Mouse (Mus musculus) layer of hippocampus, adult 2 months (tissue): Measurements from ENCODE around the gene Mpig6b. TPM values are rescaled to one million over a fixed set of nuclear protein-coding genes. Genes with fewer than 3 reads are reported as not detected.
A peak's percentile ranks its signal among the peaks of the same experiment; 100 is the strongest.

Source experiments
- DNase-seq, 2 experiments: peaks; one replicate each; pipeline ENCODE4 v3.0.0; 2022; ENCODE audit warnings: low spot score in 2 of 2
- H3K27ac ChIP-seq: fragments of 200-600 bp; 2 replicates; pipeline ENCODE4 v1.8.1; 2022
- H3K4me3 ChIP-seq: fragments of 200-600 bp; 2 replicates; pipeline ENCODE4 v1.8.1; 2022; ENCODE audit warnings: mild to moderate bottlenecking
- CTCF ChIP-seq: fragments of 200-600 bp; conservative IDR thresholded peaks from 2 replicates; pipeline ENCODE4 v1.8.1; 2022; ENCODE audit warnings: antibody characterized with exemption, mild to moderate bottlenecking, moderate library complexity
- total RNA-seq, 2 experiments: library from RNA; stranded (reverse); gene quantifications; 2 replicates each; pipeline ENCODE4 v1.2.3; 2021

Mpig6b gene
- total RNA-seq, 2 experiments from 2014 or later = not detected

GRCm38 (mm10) chr17:35096597-35096996 is 30.6 kb upstream of the Mpig6b start:
- H3K4me3 ChIP-seq = no peak overlapping the region
- no peak for DNase-seq
- H3K27ac ChIP-seq = peak overlapping the region; percentile 43; the same call in 1 of the 2 replicates
- no peak for TF ChIP-seq CTCF

- TF ChIP-seq CTCF = no peak
- Histone ChIP-seq H3K4me3 (no peak overlapping the region), H3K27ac (no peak overlapping the region; the same call in 1 of the 2 replicates)
Measured at GRCm38 (mm10) chr17:35094475-35095365, 28.7 kb upstream of the Mpig6b start.

GRCm38 (mm10) chr17:35092403-35093198 is 26.6 kb upstream of the Mpig6b start:
- TF ChIP-seq CTCF = no peak
- H3K27ac ChIP-seq = peak overlapping the region; percentile 25; the same call in 1 of the 2 replicates
- DNase-seq = no peak
- H3K4me3 ChIP-seq = no peak overlapping the region; the same call in 1 of the 2 replicates

More at GRCm38 (mm10) chr17:35094475-35095365, 28.7 kb upstream of the Mpig6b start:
- no peak for DNase-seq

- no peak for TF ChIP-seq CTCF
- no peak for DNase-seq
- H3K27ac ChIP-seq = peak overlapping the region; percentile 100
- peak overlapping the region; percentile 82 for H3K4me3 ChIP-seq
Measured at GRCm38 (mm10) chr17:35090166-35090932, 24.4 kb upstream of the Mpig6b start.

GRCm38 (mm10) chr17:35088825-35089644 is 23.1 kb upstream of the Mpig6b start, which contains the start of gene Abhd16a:
TSS of gene Abhd16a (plus strand) at chr17:35089263.
- peak within 1 kb of the TSS; percentile 82 for H3K4me3 ChIP-seq
- H3K27ac ChIP-seq = peak within 1 kb of the TSS; percentile 100
- peak; percentile 61 for TF ChIP-seq CTCF
- DNase-seq = peak; percentile 93

GRCm38 (mm10) chr17:35088151-35088550 is 22.2 kb upstream of the Mpig6b start:
- peak; percentile 71 for TF ChIP-seq CTCF
- no peak for DNase-seq
- H3K27ac ChIP-seq = no peak overlapping the region

GRCm38 (mm10) chr17:35085208-35085865 is 19.4 kb upstream of the Mpig6b start, which contains the start of gene Ly6g6f:
TSS of gene Ly6g6f (minus strand) at chr17:35085610.
- no peak for DNase-seq
- no peak within 1 kb of the TSS for H3K27ac ChIP-seq
- no peak for TF ChIP-seq CTCF

More at GRCm38 (mm10) chr17:35088151-35088550, 22.2 kb upstream of the Mpig6b start:
- H3K4me3 ChIP-seq = no peak overlapping the region

GRCm38 (mm10) chr17:35083929-35084497 is 18.0 kb upstream of the Mpig6b start:
- no peak overlapping the region for H3K27ac ChIP-seq
- DNase-seq = no peak
- no peak overlapping the region for H3K4me3 ChIP-seq
- TF ChIP-seq CTCF = no peak

More at GRCm38 (mm10) chr17:35085208-35085865, 19.4 kb upstream of the Mpig6b start, which contains the start of gene Ly6g6f:
- H3K4me3 ChIP-seq = no peak within 1 kb of the TSS

GRCm38 (mm10) chr17:35082841-35083576 is 17.0 kb upstream of the Mpig6b start:
- TF ChIP-seq CTCF = no peak
- H3K4me3 ChIP-seq = no peak overlapping the region
- no peak overlapping the region for H3K27ac ChIP-seq
- DNase-seq = no peak

GRCm38 (mm10) chr17:35080710-35081109 is 14.7 kb upstream of the Mpig6b start:
- H3K4me3 ChIP-seq = no peak overlapping the region
- H3K27ac ChIP-seq = peak overlapping the region; percentile 62; the same call in 1 of the 2 replicates
- TF ChIP-seq CTCF = no peak
- no peak for DNase-seq
